Mouse (Mus musculus) natural killer cell, adult 2 months (primary cell): ENCODE results near the gene Gm3239.
"Not testable (repeated sequence)": the region's sequence is repeated elsewhere in the genome, so short reads cannot be mapped to it uniquely, and the experiment has no call there.

Source experiments
- DNase-seq, 2 experiments: peaks; one replicate each; pipeline ENCODE4 v3.0.0; 2022; ENCODE audit warnings: low spot score in 2 of 2

The Gm3239 gene

DNA sequence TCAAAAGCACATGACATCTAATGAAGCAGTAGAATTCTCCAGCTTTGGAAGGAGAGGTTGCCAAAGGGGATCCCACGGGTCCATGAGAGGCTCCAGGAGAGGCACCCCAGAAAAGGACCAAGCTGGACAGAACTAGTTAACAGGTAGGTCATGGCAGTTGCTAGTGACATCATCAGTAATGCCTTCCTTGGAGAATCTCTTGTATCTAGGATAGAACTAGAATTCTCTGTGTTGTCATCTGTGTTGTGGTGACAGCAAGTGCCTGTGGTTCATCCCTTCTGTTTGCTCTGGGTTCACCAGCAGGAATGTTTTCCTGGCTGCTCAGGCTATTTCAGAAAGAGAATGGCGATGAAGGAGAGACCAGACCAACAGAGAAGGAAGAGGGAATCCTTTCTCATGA is at the start of gene Gm3239:
Gm3239 (plus strand) TSS at position 301 of the 400 bp plus-strand sequence.
- not testable (repeated sequence) for DNase-seq

DNA sequence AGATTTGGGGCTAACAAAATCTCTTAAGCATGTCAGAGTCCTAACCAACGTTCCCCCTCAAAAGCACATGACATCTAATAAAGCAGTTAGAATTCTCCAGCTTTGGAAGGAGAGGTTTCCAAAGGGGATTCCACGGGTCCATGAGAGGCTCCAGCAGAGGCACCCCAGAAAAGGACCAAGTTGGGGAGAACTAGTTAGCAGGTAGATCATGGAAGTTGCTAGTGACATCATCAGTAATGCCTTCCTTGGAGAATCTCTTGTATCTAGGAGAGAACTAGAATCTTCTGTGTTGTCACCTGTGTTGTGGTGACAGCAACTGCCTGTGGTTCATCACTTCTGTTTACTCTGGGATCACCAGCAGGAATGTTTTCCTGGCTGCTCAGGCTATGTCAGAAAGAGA is 31.9 kb upstream of the Gm3239 start, which contains the start of gene Gm8159:
Gm8159 (plus strand) TSS at position 301 of the 400 bp plus-strand sequence.
- DNase-seq, result not testable (repeated sequence)

DNA sequence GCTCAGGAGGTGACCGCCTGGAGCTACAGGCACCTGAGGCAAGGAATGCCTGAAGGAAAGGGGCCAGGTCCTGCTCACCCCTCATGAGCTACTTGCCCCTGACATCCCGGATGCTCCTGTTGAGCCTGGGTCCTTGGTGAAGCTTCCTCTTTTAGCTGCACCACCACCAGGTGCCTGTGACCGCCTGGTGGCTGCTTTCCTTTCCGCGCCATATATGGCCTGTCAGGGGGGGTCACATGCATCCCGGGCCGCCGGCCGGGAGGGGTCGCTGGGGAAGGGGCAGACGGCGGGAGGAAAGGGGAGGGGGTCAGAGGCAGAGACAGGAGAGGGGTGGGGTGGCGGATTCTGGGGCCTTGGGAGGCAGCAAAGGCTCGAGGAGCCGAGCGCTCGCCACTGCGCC is 14.7 kb upstream of the Gm3239 start:
- not testable (repeated sequence) for DNase-seq

DNA sequence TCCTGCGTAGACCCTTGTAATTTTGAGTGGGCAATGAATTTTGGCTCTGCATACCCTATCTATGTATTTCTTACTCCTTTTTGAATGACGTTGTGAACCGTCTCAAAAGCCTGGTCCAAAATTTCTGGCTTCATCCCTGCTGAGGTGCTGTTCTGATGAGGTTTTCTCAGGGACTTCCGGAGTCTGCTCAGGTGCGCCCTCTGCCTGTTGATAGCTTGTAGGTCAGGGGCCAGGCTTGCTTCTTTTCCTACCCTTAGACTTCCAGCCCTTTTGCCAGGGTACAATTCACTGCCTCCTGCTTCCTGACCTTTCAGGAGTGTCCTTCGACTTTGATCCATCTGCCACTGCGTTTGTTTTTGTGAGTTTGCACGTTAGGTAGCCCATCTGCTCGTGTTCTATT is 13.7 kb upstream of the Gm3239 start:
- DNase-seq, result not testable (repeated sequence)

DNA sequence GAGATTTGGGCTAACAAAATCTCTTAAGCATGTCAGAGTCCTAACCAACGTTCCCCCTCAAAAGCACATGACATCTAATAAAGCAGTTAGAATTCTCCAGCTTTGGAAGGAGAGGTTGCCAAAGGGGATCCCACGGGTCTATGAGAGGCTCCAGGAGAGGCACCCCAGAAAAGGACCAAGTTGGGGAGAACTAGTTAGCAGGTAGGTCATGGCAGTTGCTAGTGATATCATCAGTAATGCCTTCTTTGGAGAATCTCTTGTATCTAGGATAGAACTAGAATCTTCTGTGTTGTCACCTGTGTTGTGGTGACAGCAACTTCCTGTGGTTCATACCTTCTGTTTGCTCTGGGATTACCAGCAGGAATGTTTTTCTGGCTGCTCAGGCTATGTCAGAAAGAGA is 44.9 kb downstream of the Gm3239 start, which contains the start of gene Gm7876:
Gm7876 (plus strand) TSS at position 301 of the 400 bp plus-strand sequence.
- not testable (repeated sequence) for DNase-seq
